Mouse (Mus musculus): ENCODE measurements at regions not wholly inside any gene's neighbourhood (a gene's known extent, or its start where the extent isn't known, plus 50 kb on each side); places are given as distances from the start of the nearest gene placed in this dataset.

- no peak for TF ChIP-seq POLR2A (IDR thresholded peaks at IDR 0.05; ENCODE audit: borderline replicate concordance, extremely low read depth, low read depth, low read length)
- TF ChIP-seq CTCF (IDR thresholded peaks at IDR 0.05; ENCODE audit: insufficient read depth, low read length): no peak
Observed at GRCm38 (mm10) chr19:32885481-32886131, 128.3 kb downstream of the Pten start.
